37 mouse cellular contexts compared by ENCODE assay signal in genomic region chr5:87498936-87499335, GRCm38 (mm10). TPM values are rescaled to one million over a fixed set of nuclear protein-coding genes. Genes with fewer than 3 reads are reported as not detected.
DNase-seq lines count a peak whose midpoint lies in the region; ATAC-seq and TF ChIP-seq lines count a peak whose summit lies in the region.
"Had no signal": no experiment of that assay in that cellular context is flagged by ENCODE, and none has a peak within 500 bp of the region (broad histone marks: within the 10 kb centered on the region; RNA-seq: fewer than 3 reads in every experiment).

No protein-coding gene starts in this region.

- H3K4me1 ChIP-seq in heart, adult 2 months (ENCODE audit: control insufficient read depth, insufficient read depth, low read length), result no peaks in the 10 kb centered on the region
- H3K4me1 ChIP-seq: forebrain, embryonic 13.5 days; heart, embryonic 10.5 days; heart, embryonic 15.5 days; hindbrain, embryonic 13.5 days; liver, embryonic 15.5 days; lung, embryonic 15.5 days; midbrain, embryonic 10.5 days; neural tube, embryonic 12.5 days had no signal

- H3K36me3 ChIP-seq in heart, adult 2 months (ENCODE audit: control insufficient read depth, insufficient read depth, low read length), result no peaks in the 10 kb centered on the region
- H3K36me3 ChIP-seq: heart, embryonic 10.5 days; heart, embryonic 15.5 days; hindbrain, embryonic 13.5 days; liver, embryonic 15.5 days; lung, embryonic 15.5 days; midbrain, embryonic 10.5 days; neural tube, embryonic 12.5 days had no signal

- H3K79me2 ChIP-seq in heart, adult 2 months (replicated peaks; ENCODE audit: control insufficient read depth, insufficient read depth, low read length), result no peaks in the 10 kb centered on the region

- H3K4me3 ChIP-seq in heart, adult 2 months, result no peak overlapping the region
- H3K4me3 ChIP-seq: erythroblast, embryonic 14.5 days; forebrain, embryonic 13.5 days; heart, embryonic 10.5 days; heart, embryonic 15.5 days; hindbrain, embryonic 13.5 days; liver, embryonic 15.5 days; lung, embryonic 15.5 days; midbrain, embryonic 10.5 days; myocyte; neural tube, embryonic 12.5 days had no signal

- no peaks in the 10 kb centered on the region for H3K27me3 ChIP-seq in heart, adult 2 months (ENCODE audit: control insufficient read depth, insufficient read depth, low read length)
- H3K27me3 ChIP-seq: forebrain, embryonic 13.5 days; heart, embryonic 15.5 days; hindbrain, embryonic 13.5 days; liver, embryonic 15.5 days; lung, embryonic 15.5 days; neural tube, embryonic 12.5 days had no signal

- TF ChIP-seq EP300 in heart, adult 2 months (IDR thresholded peaks at IDR 0.05; ENCODE audit: insufficient read depth, low read depth, low read length), result no peak

- TF ChIP-seq CTCF in heart, adult 2 months (IDR thresholded peaks at IDR 0.05), result no peak

- ATAC-seq in erythroid progenitor cell, adult 5-6 weeks (replicated peaks; ENCODE audit: low FRiP score, poor library complexity, severe bottlenecking), result no peak
- ATAC-seq: forebrain, embryonic 13.5 days; intestine, embryonic 16.5 days had no signal

- DNase-seq in heart, adult 18-20 months, result peak; percentile 2 to 4
- no peak for DNase-seq in heart, adult 2 months
- DNase-seq in kidney, adult 9 months, result peak; percentile 40
- no peak for DNase-seq in kidney, postnatal 4 days
- peak; percentile 12 for DNase-seq in testis, postnatal 14 days (ENCODE audit: low spot score)
- DNase-seq in testis, postnatal 10 days (ENCODE audit: low spot score), result no peak
- DNase-seq: adrenal gland, adult 8-10 months; B cell, adult 2 months; cerebellum, adult 2 months; cerebellum, postnatal 14 days; gastrocnemius, postnatal 25 days; heart, postnatal 36 days; kidney, postnatal 25 days; layer of hippocampus, postnatal 36 days; left cerebral cortex, postnatal 4 days; right cerebral cortex, adult 18-20 months; thymus, postnatal 4 days had no signal

- intact Hi-C loops in heart, adult 2 months (cut with DNase I), result no loop called here

- H3K9ac ChIP-seq in heart, adult 2 months (ENCODE audit: low read depth, low read length), result no peak overlapping the region
- H3K9ac ChIP-seq: forebrain, embryonic 13.5 days; heart, embryonic 15.5 days; hindbrain, embryonic 13.5 days; liver, embryonic 15.5 days; lung, embryonic 15.5 days; neural tube, embryonic 12.5 days had no signal

- TF ChIP-seq POLR2A in heart, adult 2 months (IDR thresholded peaks at IDR 0.05; ENCODE audit: insufficient read depth, low read depth, low read length), result no peak

- H3K27ac ChIP-seq in heart, adult 2 months, result no peak overlapping the region
- H3K27ac ChIP-seq: forebrain, embryonic 13.5 days; heart, embryonic 10.5 days; heart, embryonic 15.5 days; hindbrain, embryonic 13.5 days; liver, embryonic 15.5 days; lung, embryonic 15.5 days; midbrain, embryonic 10.5 days; neural tube, embryonic 12.5 days; stomach, postnatal 0 days had no signal

RNA-seq across cellular contexts. Expression of gene Ugt2a1, which starts 8.3 kb away (rescaled TPM):
- total RNA-seq in heart, adult 18-20 months (2021), result not detected
- total RNA-seq in heart, adult 2 months (2021), result not detected
- polyA plus RNA-seq in heart, adult 2 months (2012; rRNA removed), result not detected in 2 replicates
- total RNA-seq in erythroid progenitor cell, adult 5-6 weeks (2015; ENCODE audit: low replicate concordance), result not detected in 2 replicates
- not detected in 2 replicates for total RNA-seq in erythroid progenitor cell, adult 5-6 weeks (2017; ENCODE audit: low replicate concordance)
- total RNA-seq: adrenal gland, adult 8-10 months; gastrocnemius, postnatal 25 days; heart, postnatal 36 days; layer of hippocampus, postnatal 36 days; left cerebral cortex, postnatal 4 days; megakaryocyte progenitor cell, adult 5-6 weeks; midbrain, postnatal 0 days had no signal
- polyA plus RNA-seq: cerebellum, adult 2 months; cortical plate, adult 2 months; erythroblast, embryonic 14.5 days; forebrain, embryonic 13.5 days; heart, embryonic 10.5 days; heart, embryonic 15.5 days; hindbrain, embryonic 13.5 days; intestine, embryonic 16.5 days; limb, embryonic 14.5 days; liver, embryonic 15.5 days; lung, embryonic 15.5 days; midbrain, embryonic 10.5 days; myocyte; neural tube, embryonic 12.5 days; spleen, adult 2 months; stomach, postnatal 0 days; thymus, postnatal 0 days had no signal

RNA-seq across cellular contexts. Expression of gene Gm43638, which starts 12.3 kb away (rescaled TPM):
- total RNA-seq in heart, adult 18-20 months (2021), result not detected
- total RNA-seq in heart, adult 2 months (2021), result not detected
- not detected in 2 replicates for polyA plus RNA-seq in heart, adult 2 months (2012; rRNA removed)
- not detected in 2 replicates for total RNA-seq in erythroid progenitor cell, adult 5-6 weeks (2015; ENCODE audit: low replicate concordance)
- total RNA-seq in erythroid progenitor cell, adult 5-6 weeks (2017; ENCODE audit: low replicate concordance), result not detected in 2 replicates
- total RNA-seq: adrenal gland, adult 8-10 months; gastrocnemius, postnatal 25 days; heart, postnatal 36 days; layer of hippocampus, postnatal 36 days; left cerebral cortex, postnatal 4 days; megakaryocyte progenitor cell, adult 5-6 weeks; midbrain, postnatal 0 days had no signal
- polyA plus RNA-seq: cerebellum, adult 2 months; cortical plate, adult 2 months; embryonic facial prominence, embryonic 14.5 days; erythroblast, embryonic 14.5 days; forebrain, embryonic 13.5 days; heart, embryonic 10.5 days; heart, embryonic 15.5 days; hindbrain, embryonic 13.5 days; intestine, embryonic 16.5 days; limb, embryonic 14.5 days; liver, embryonic 15.5 days; lung, embryonic 15.5 days; midbrain, embryonic 10.5 days; midbrain, postnatal 0 days; myocyte; neural tube, embryonic 12.5 days; spleen, adult 2 months; stomach, postnatal 0 days; thymus, postnatal 0 days had no signal

RNA-seq across cellular contexts. Expression of gene Ugt2a2, which starts 16.9 kb away (rescaled TPM):
- total RNA-seq in heart, adult 18-20 months (2021), result not detected
- total RNA-seq in heart, adult 2 months (2021), result not detected
- not detected in 2 replicates for polyA plus RNA-seq in heart, adult 2 months (2012; rRNA removed)
- total RNA-seq in erythroid progenitor cell, adult 5-6 weeks (2015; ENCODE audit: low replicate concordance), result not detected in 2 replicates
- total RNA-seq in erythroid progenitor cell, adult 5-6 weeks (2017; ENCODE audit: low replicate concordance), result not detected in 2 replicates
- total RNA-seq: gastrocnemius, postnatal 25 days; heart, postnatal 36 days; layer of hippocampus, postnatal 36 days; left cerebral cortex, postnatal 4 days; megakaryocyte progenitor cell, adult 5-6 weeks had no signal
- polyA plus RNA-seq: cerebellum, adult 2 months; cortical plate, adult 2 months; erythroblast, embryonic 14.5 days; forebrain, embryonic 13.5 days; heart, embryonic 10.5 days; heart, embryonic 15.5 days; hindbrain, embryonic 13.5 days; intestine, embryonic 16.5 days; limb, embryonic 14.5 days; liver, embryonic 15.5 days; lung, embryonic 15.5 days; midbrain, embryonic 10.5 days; myocyte; neural tube, embryonic 12.5 days; spleen, adult 2 months; stomach, postnatal 0 days; thymus, postnatal 0 days had no signal

RNA-seq across cellular contexts. Expression of gene Sult1b1, which starts 39.1 kb away (rescaled TPM):
- not detected for total RNA-seq in heart, adult 18-20 months (2021)
- total RNA-seq in heart, adult 2 months (2021), result not detected
- polyA plus RNA-seq in heart, adult 2 months (2012; rRNA removed), result 0.16 TPM in 1 of 2 replicates, not detected in the other
- total RNA-seq in erythroid progenitor cell, adult 5-6 weeks (2015; ENCODE audit: low replicate concordance), result not detected in 2 replicates
- total RNA-seq in erythroid progenitor cell, adult 5-6 weeks (2017; ENCODE audit: low replicate concordance), result not detected in 2 replicates
- total RNA-seq: adrenal gland, adult 8-10 months; gastrocnemius, postnatal 25 days; heart, postnatal 36 days; layer of hippocampus, postnatal 36 days; left cerebral cortex, postnatal 4 days; megakaryocyte progenitor cell, adult 5-6 weeks; midbrain, postnatal 0 days had no signal
- polyA plus RNA-seq: cerebellum, adult 2 months; cortical plate, adult 2 months; erythroblast, embryonic 14.5 days; forebrain, embryonic 13.5 days; heart, embryonic 15.5 days; hindbrain, embryonic 13.5 days; limb, embryonic 14.5 days; lung, embryonic 15.5 days; midbrain, embryonic 10.5 days; midbrain, postnatal 0 days; myocyte; neural tube, embryonic 12.5 days; spleen, adult 2 months; thymus, postnatal 0 days had no signal

Comparison
In these comparisons a context has a peak if more than half of its experiments do, and no peak if none do; other contexts are left out.
1. DNase-seq: peak in heart, adult 18-20 months (2 of 2), kidney, adult 9 months (single experiment) and testis, postnatal 14 days (single experiment); none in heart, adult 2 months (0 of 2), kidney, postnatal 4 days (0 of 2) and testis, postnatal 10 days (single experiment).